Mouse (Mus musculus): ENCODE measurements around the gene Dazap1. TPM values are rescaled to one million over a fixed set of nuclear protein-coding genes. Genes with fewer than 3 reads are reported as not detected.

Dazap1 gene
- polyA plus RNA-seq, 1 experiment from 2014 or later: 56.1 TPM

DNA sequence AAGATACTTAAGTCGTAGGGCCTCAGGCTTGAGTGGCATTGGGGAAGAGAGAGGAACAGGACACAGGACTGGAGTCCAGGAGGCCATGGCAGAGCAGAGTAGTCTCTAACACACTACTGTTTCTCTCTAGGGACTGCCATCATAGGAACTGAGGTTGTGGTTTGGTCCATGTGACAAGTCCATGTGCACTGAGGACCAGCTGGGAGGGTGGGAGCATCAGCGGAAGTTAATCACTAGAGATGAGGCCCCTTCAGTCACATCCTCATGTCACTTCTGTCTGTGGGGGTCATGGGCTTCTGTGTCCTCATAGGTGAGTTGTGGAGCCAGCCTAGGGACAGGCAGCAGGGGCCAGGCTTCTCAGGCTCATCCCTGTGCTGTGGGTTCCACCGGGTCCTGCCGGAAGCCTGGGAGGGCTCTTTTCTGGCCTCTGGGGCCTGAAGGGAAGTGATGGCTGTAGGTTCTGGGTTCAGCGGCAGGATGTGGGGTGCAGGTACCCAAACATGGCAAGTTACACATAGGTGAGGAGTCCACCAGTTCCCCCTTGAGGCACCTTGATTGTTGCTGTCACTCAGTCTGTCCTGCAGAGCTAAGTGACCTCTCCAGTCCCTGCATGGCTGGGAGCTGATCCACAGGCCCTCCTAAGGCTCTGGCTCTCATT lies 10.0 kb downstream of the Dazap1 start:
- peak; percentile 39 for DNase-seq (ENCODE audit: low spot score)

DNA sequence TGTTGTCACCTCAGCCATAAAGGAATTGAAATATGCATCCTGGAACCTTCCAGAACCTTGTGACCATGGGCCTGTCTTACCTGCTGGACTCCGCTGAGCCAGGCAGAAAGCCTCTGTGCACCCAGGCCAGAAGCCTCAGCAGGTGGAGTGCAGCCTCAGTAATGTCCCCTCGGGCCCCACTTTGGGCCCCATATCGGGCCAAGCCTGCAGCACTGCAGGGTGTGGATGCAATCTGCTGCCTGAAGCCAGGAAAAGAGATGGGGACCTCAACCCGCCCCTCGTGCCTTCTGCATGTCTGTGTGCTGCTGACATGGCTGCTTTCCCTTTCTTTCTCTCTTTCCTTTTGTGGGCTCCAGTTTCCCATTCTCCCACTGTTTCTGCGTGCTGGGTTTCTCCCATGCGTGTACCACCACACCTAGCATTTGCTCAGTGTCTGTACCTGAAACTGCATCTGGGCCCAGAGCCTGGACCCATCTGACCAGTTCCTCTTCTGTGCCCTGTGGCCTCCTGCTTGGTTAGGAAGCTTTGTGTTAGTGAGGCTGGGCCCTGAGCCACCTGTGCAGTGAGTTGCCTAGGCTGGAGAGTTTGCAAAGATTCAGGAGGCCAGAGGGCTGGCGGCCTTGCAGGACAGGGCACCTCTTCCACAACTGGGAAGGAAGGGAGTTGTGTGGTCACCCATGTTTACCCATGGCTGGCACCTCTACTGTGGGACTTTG lies 10.7 kb downstream of the Dazap1 start:
- no peak for DNase-seq (ENCODE audit: low spot score)

DNA sequence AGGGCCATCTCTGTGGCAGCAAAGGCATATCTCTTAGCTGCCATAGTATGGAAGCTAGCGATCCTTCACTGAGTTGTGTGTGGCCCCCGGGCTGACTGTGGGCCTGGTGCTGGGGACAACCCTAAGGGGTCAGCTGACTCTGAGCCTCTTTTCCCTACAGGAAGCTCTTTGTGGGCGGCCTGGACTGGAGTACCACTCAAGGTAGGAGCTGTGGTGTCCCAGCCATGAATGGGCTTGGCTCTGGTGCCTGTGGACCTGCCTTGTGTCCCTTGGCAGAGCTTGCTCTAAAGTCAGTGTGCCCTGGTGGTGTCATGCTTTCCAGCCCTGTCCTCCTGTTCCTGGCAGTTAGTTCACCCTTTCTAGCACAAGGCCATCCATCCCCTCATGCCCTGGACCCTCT lies 12.6 kb downstream of the Dazap1 start:
- no peak for DNase-seq (ENCODE audit: low spot score)

DNA sequence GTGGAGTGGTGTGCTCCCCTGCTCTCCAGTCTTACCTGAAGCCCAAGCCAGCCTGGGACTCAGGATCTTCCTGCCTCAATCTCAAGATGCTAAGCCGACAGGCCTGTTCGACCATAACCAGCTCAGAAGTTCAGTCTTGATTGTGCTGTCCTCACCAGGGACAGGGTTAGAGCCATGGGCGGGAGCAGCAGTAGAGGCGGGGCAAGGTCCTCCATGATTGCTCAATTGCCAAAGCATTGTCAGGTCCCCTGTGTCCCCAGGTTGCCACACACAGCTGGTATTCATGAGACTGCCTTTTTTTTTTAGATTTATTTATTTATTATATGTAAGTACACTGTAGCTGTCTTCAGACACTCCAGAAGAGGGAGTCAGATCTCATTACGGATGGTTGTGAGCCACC lies 15.0 kb downstream of the Dazap1 start:
- no peak for DNase-seq (ENCODE audit: low spot score)

DNA sequence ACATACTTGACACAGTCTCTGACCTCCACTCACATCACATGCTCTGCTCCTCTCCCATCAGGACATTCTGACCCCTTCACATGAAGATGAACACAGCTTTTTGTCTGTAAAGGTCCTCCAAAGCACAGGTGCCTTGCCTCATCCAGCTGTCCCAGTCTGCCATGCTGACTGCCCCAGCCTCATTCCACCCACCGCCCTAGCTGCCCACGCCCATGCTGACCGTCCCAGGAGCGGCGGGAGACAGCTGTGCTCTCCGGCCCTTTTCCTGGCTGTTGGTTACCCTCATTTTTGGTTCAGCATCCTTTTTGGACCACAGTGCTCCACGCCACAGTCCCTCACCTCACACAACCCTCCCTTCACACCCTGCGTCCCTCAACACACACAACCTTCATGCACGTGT lies 17.1 kb downstream of the Dazap1 start:
- no peak for DNase-seq (ENCODE audit: low spot score)

DNA sequence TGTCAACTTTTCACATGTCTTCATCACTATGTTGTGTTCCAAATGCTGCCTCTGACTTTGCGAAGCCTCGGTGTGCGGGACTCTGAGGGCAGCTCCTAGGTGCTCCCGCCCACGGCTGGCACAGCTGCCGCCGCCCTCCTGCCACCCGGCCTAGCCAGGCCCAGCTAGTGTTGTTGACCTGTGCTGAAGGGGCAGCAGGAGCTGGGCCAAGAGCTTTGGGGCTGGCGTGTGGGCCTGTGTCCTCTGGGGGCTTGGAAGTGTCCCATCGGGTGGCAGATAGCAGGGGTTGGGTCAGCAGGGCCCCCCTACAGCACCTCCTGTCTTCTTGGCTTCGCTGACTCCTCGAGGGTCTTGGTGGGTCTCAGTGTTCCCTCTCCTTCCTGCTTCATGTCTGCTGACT lies 18.0 kb downstream of the Dazap1 start:
- DNase-seq (ENCODE audit: low spot score): no peak

DNA sequence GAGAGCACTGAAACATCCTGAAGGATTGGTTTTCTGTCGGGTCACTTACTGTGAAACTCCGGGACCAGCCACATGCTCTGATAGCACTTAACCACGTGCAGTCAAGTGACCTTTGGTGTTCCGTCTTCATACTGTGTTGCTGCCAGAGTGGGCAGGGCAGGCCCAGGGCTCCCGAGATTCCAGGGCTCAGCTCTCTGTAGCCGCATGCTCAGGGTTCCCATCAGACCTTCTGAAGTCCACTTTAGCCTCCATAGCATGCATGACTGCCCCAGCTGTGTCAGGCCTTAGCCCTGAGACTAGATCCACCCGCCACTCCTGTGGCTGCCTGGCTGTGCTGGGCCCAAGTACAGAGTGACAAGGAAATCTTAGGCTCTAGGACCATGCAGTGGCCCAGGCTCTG lies 20.0 kb downstream of the Dazap1 start:
- no peak for DNase-seq (ENCODE audit: low spot score)

DNA sequence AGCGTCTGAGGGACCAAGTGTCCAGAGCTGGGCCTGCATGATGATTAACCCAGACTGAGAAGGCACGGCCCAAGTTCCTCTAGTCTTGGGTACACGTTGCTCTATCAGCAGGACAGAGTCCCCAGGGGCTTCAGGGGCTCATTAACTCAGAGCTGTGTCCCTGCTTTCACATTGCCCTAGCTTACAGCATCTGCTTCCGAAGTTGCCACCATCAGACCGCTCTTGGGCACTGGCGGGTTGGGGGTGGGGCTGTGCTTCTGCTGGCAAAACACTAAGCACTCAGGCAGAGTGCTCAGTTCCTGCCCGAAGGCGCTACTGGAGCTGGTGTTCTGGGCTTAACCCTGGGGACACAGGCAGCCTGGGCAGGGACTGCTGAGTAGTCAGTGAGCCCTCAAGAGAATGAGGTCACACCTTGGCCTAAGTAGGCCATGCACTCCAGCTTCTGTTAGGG lies 20.7 kb downstream of the Dazap1 start:
- DNase-seq (ENCODE audit: low spot score): no peak

DNA sequence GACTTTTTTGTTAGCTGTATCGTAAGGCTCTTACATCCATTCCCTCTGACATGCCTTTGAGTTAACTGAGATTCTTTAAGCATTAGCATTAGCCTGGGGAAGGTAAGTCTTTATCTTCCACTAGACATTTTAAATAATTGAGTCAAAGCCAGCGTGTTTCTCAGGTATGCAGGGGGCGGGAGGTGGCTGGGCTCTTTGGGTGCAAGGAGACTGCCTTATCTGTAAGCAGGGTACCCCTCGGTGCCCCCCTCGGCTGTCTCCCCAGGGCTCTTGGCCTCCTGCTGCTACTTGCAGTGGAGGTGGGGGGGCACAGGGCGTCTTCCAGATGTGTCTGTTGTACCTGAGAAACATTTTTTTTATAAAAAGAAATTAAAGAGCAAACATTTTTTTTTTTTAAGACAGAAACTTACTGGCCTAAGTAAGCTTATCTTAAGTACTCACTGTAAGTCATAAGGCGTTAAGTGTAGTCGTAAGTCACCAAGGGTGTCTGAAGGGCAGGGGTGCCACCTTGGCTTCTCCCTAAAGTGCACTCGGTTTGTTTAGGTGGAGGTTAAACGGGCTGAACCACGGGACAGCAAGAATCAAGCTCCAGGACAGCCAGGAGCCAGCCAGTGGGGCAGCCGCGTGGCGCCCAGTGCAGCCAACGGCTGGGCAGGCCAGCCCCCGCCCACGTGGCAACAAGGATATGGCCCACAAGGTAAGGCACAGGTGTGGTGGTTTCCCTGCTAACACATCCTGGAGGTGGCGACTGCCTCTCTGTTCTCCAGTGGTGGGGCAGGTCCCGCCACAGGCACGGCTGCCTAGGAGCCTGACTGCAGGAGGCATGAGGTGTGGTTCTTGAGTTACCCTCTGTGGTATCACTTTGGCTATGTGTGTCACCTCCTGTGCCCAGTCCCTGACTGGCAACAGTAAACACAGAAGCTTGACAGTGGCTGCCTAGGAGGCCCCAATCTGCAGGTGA lies 21.5 kb downstream of the Dazap1 start:
- DNase-seq (ENCODE audit: low spot score): no peak

DNA sequence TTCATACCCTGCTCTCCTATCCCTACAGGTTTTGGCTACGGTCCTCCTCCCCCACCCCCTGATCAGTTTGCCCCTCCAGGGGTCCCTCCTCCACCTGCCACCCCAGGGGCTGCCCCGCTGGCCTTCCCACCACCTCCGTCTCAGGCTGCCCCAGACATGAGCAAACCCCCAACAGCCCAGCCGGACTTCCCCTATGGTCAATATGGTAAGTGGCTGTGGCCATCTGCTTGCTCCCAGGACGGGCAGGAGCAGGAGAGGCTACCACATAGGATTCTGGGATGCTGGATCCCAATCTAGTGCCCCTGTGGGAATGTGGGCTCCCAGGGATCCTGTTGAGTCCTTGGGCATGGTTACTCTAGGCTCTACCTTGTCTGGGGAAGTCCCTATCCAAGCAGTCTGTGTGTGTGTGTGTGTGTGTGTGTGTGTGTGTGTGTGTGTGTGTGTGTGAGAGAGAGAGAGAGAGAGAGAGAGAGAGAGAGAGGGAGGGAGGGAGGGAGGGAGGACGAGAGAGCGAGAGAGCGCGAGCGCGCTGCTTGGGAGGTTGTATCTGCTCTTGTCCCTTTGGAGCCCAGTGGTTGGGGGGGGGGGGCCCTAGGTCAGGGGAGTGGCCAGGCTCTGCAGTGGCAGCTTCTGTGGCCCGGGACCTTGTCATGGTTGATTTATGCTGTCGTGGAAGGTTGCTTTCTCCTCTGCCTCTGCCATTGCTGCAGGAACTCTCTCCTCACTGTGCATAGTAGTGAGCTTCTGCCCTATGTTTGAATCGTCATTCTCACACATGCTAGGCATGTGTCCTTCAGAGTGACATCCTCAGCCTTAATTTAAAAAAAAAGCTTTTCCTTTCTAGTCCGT lies 24.2 kb downstream of the Dazap1 start:
- no peak for DNase-seq (ENCODE audit: low spot score)

DNA sequence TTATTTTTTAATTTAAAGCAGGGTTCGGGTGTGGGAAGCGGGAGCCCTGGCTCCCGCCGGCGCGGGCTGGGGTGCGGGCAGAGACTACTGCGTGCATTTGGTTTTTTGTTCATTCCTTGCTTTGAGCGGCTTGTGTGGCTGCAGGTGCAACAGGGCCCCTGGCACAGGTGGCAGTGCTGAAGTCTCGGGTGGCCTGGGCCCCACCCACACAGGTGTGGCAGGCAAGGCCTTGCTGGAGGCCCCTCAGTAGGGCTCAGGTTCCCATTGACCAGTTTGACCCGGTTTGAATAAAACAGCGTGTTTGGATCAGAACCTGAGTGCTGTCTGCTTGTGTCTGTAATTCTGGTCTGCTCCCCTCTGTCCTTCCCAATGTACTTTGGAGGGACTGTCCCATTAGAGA lies 26.8 kb downstream of the Dazap1 start:
- DNase-seq (ENCODE audit: low spot score): no peak

DNA sequence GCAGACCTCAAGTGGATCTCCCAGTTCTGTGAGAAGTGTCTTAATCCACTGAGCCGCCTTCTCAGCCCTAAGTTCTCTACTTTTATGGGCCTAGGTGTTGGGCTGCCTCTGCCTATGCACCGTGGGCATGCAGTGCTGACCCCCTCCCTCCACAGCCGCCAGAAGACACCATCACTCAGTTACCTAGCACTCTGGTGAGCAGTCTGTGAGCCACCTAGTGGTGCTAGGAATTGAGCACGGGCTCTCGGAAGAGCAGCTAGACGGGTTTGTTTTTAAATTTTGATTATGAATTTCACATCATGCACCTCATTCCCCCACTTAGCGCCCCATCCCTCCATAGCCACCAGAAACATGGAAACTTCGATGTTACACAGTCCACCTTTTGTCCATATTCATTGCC lies 27.4 kb downstream of the Dazap1 start:
- DNase-seq (ENCODE audit: low spot score): peak; percentile 25

DNA sequence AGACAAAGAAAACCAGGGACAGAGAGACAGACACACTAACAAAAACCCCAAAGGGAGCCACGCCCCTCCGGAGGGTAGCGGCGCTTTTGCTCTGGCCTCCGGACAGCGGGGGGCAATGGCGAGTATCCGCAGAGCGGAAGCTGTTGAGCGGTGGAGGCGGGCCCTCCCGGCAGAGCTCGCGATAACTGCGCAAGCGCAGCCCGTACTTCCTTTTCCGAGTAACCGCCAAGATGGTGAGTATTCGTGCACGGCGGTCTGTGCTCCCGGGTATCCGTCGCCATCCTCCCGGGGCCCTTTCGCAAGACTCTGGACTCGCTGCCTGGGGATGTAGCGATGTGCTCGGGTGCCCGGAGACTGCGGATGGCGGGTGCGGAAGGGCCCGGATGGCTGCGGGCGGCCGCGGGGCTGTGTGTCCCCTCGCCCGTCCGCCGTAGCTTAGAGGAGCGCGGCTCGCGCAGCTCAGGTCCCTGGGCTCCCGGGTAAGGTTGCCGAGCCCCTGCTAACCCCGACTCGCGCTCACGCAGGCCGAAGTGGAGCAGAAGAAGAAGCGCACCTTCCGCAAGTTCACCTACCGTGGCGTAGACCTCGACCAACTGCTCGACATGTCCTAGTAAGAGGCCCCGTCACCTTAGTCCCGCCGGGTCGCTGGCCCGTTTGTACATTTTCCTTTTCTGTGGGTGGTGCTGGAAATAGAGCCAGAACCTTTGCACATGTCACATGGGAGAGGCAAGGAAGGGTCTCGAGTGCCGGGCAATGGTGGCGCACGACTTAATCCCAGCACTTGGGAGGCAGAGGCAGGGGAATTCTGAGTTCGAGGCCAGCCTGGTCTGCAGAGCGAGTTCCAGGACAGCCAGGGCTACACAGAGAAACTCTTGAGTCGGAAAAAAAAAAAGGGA lies 31.2 kb downstream of the Dazap1 start, which contains the start of gene Rps15:
Gene Rps15, plus strand, starts transcription at position 203 of the 896 bp plus-strand sequence.
- peak; percentile 97 for DNase-seq (ENCODE audit: low spot score)

DNA sequence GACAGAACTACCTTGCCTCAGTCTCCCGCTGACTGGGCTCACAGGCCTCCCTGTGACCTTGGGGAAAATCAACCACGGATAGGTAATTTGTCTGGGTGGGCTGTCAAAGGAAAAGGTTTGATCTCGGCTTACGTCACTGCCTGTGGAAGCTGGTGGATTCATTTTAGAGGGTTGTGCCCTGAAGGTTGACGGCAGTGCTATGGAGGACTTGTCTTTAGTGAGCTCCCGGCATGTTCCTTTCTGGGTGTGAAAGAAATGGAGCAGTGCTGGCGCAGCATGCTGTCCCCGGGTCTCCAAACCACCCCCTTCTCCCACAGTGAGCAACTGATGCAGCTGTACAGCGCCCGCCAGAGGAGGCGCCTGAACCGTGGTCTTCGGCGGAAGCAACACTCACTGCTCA lies 32.0 kb downstream of the Dazap1 start:
- peak; percentile 41 for DNase-seq (ENCODE audit: low spot score)

DNA sequence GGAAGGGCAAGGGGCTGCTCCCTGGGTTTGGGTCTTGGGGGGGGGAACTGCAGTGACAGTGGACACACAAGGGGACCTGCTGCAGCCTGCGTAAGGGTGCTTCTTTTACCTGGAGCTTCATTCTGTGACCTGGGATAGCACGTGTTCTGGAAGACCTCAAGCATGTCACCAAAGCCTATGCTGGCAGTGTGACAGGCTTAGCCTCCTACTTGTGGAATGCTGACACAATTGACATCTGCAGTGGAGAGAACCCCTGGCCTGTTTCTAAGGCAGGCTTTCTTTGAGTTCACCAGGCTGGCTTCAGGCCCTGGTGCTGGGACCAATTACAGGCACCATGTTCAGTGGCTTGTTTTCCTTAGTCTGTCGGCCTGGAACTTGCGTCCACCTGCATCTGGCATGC lies 33.0 kb downstream of the Dazap1 start:
- no peak for DNase-seq (ENCODE audit: low spot score)

DNA sequence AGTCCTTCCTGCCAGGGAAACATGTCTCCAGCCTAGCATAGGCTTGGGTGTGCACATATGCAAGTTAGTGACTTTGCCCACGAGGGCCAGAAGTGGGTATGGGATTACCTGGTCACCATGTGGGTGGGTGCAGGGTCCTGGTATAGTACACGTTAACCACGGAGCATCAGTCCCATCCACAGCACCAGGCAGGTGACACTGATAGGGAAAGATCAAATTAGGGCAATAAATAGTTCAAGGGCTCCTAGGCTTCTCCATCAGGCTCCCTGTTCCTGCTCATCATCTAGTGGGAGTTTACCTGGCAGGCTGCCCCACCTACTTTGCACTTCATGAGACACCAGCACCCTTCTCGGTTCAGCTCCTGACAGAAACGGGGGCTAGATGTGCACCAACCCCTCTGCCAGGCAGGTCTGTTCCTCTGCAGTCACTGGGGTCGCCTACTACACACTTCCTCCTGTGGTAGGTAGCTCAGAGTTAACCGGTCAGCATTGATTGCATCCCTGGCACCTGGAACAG lies 33.6 kb downstream of the Dazap1 start:
- DNase-seq (ENCODE audit: low spot score): no peak

DNA sequence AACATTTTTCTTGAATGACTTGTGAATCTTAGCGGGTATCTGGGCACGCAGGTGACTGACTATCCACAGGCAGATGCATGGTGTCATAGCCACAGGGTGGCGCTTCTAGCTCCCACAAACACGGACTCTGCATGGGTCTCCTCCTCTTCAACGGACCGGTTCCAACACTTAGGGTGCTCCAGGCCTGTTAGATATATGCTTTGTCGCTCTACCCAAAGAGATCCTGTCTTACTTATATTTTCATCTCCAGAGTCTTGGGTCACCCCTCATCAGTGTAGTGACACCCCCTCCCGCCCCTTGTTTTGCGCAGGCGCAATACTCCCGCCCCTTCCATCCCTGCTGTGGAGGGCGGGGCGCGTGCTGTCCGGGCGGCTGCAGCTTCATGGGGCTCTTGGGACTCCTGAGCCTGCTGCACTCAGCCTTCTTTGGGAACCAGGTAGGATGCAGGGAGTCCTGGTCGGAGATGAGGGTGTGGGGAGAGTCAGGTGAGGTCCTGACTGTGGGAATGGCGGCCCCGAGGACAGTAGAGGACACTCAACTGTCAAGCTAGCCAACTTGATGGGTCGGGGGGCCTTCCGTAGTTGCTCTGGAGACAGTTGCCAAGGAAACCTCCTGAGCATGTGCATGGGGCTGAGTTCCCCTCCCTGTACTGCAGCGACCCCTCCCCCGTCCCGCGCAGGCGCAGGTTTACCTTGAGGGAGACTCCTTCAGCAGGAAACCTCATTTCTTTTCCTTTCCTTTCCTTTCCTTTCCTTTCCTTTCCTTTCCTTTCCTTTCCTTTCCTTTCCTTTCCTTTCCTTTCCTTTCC lies 34.5 kb downstream of the Dazap1 start, which contains the start of gene Apc2:
Gene Apc2, plus strand, starts transcription at position 360 of the 808 bp plus-strand sequence.
- peak; percentile 71 for DNase-seq (ENCODE audit: low spot score)

DNA sequence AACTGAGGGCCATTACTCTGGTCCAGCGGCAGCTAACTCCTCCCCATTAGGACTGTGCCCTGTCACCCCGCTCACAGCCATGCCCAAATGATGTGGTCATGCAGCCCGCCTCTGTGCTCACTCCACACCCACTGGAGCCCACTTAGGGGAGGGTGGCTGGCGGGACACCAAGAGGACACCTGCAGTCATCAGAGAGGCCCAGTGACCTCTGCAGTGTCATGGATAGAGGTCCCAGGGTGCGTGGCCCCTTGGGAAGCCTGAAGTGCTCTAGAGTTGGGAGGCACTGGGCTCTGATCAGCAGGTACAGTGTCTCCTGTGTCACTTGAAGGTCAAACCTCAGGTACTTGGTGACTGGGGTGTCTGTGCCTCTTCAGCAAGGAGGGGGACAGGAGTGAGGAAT lies 35.5 kb downstream of the Dazap1 start:
- DNase-seq (ENCODE audit: low spot score): no peak
